Mouse (Mus musculus) cortical plate, adult 2 months (tissue): ENCODE data around the gene Fgfr2. TPM values are rescaled to one million over a fixed set of nuclear protein-coding genes. Genes with fewer than 3 reads are reported as not detected.

Experiments used
- H3K27ac ChIP-seq: fragments of 200-500 bp; 2 replicates; pipeline ENCODE4 v1.5.1; 2012; ENCODE audit warnings: low read length, control low read depth, inconsistent platforms; ENCODE audit not compliant: insufficient read depth
- H3K4me1 ChIP-seq: fragments of 200-500 bp; 2 replicates; pipeline ENCODE4 v1.6.1; 2011; ENCODE audit warnings: low read length; ENCODE audit not compliant: control insufficient read depth, insufficient read depth
- H3K4me3 ChIP-seq: fragments of 200-500 bp; 2 replicates; pipeline ENCODE4 v1.5.1; 2011; ENCODE audit warnings: mild to moderate bottlenecking, low read length, control low read depth; ENCODE audit not compliant: insufficient read depth
- CTCF ChIP-seq: fragments of 200-500 bp; IDR thresholded peaks from 2 replicates; pipeline ENCODE4 v1.5.1; 2011; ENCODE audit warnings: mild to moderate bottlenecking, control low read depth, low read length; ENCODE audit not compliant: insufficient read depth; ENCODE audit errors: extremely low read depth
- POLR2A ChIP-seq: fragments of 200-500 bp; IDR thresholded peaks from 2 replicates; pipeline ENCODE4 v1.6.1; 2011; ENCODE audit warnings: mild to moderate bottlenecking, low read length, control low read depth; ENCODE audit not compliant: insufficient read depth; ENCODE audit errors: extremely low read depth
- polyA plus RNA-seq: library from polyadenylated mRNA; depleted of rRNA; stranded (reverse); fragments of >200 nt; gene quantifications from 2 replicates; pipeline ENCODE4 v1.2.3, GENCODE M21; 2012

The Fgfr2 gene
- polyA plus RNA-seq, 1 experiment, result 50.4 TPM

GRCm38 (mm10) chr7:131906499-131907190 lies 1216.5 kb downstream of the Fgfr2 start:
- H3K27ac ChIP-seq, result 0 out of 2 replicates have a peak overlapping the region, but pooled peaks have one; percentile 46
- H3K4me1 ChIP-seq, result 0 out of 2 replicates have a peak, but pooled peaks cover 5% of the 10 kb centered on the region
- TF ChIP-seq CTCF, result no peak
- TF ChIP-seq POLR2A, result no peak
- no peak overlapping the region for H3K4me3 ChIP-seq

GRCm38 (mm10) chr7:131899356-131899755 lies 1223.8 kb downstream of the Fgfr2 start:
- H3K4me1 ChIP-seq, result peaks cover 4% of the 10 kb centered on the region
- peak overlapping the region; percentile 27 for H3K27ac ChIP-seq
- no peak overlapping the region for H3K4me3 ChIP-seq
- TF ChIP-seq CTCF, result peak; percentile 80
- no peak for TF ChIP-seq POLR2A

- H3K27ac ChIP-seq, result no peak overlapping the region
- peaks cover 4% of the 10 kb centered on the region for H3K4me1 ChIP-seq
- TF ChIP-seq CTCF (peak; percentile 70), POLR2A (no peak)
- H3K4me3 ChIP-seq, result no peak overlapping the region
These were observed 1225.9 kb downstream of the Fgfr2 start for GRCm38 (mm10) chr7:131897282-131897681.

GRCm38 (mm10) chr7:131882824-131883223 lies 1240.3 kb downstream of the Fgfr2 start:
- TF ChIP-seq CTCF (no peak), POLR2A (no peak)
- Histone ChIP-seq H3K27ac (no peak overlapping the region), H3K4me3 (no peak overlapping the region), H3K4me1 (no peaks in the 10 kb centered on the region)

- Histone ChIP-seq H3K27ac (no peak overlapping the region), H3K4me3 (no peak overlapping the region), H3K4me1 (no peaks in the 10 kb centered on the region)
- TF ChIP-seq CTCF (peak; percentile 92), POLR2A (no peak)
These were observed 1241.1 kb downstream of the Fgfr2 start for GRCm38 (mm10) chr7:131881876-131882615.

GRCm38 (mm10) chr7:131880150-131880549 lies 1243.0 kb downstream of the Fgfr2 start:
- H3K4me3 ChIP-seq, result no peak overlapping the region
- no peak overlapping the region for H3K27ac ChIP-seq
- TF ChIP-seq CTCF, result no peak
- TF ChIP-seq POLR2A, result no peak
- H3K4me1 ChIP-seq, result no peaks in the 10 kb centered on the region

- TF ChIP-seq POLR2A (no peak), CTCF (no peak)
- no peak overlapping the region for H3K4me3 ChIP-seq
- H3K27ac ChIP-seq, result no peak overlapping the region
- H3K4me1 ChIP-seq, result no peaks in the 10 kb centered on the region
These were observed 1244.3 kb downstream of the Fgfr2 start for GRCm38 (mm10) chr7:131878846-131879245.

GRCm38 (mm10) chr7:131861157-131861556 lies 1262.0 kb downstream of the Fgfr2 start:
- Histone ChIP-seq H3K4me3 (no peak overlapping the region), H3K4me1 (no peaks in the 10 kb centered on the region), H3K27ac (no peak overlapping the region)
- no peak for TF ChIP-seq POLR2A
- no peak for TF ChIP-seq CTCF

- peaks cover 1% of the 10 kb centered on the region; the same call in 1 of the 2 replicates for H3K4me1 ChIP-seq
- H3K27ac ChIP-seq, result peak overlapping the region; percentile 54; the same call in 1 of the 2 replicates
- H3K4me3 ChIP-seq, result no peak overlapping the region
- TF ChIP-seq CTCF (no peak), POLR2A (no peak)
These were observed 1267.5 kb downstream of the Fgfr2 start for GRCm38 (mm10) chr7:131855641-131856040.
